Mouse (Mus musculus): ENCODE measurements around the gene Scn2a. TPM values are rescaled to one million over a fixed set of nuclear protein-coding genes. Genes with fewer than 3 reads are reported as not detected.

Scn2a gene
- polyA plus RNA-seq, 1 experiment from 2014 or later: 4.5 TPM

Other genes starting within 250 kb of the Scn2a start
- gene Scn3a, start 53.1 kb upstream of the Scn2a start, polyA plus RNA-seq (2015; fragmentation: Nextera tagmentation; extraction: Ambion mirVana): 2.2 TPM in 2 replicates
- 4.4 and 5.0 TPM in 2 replicates for gene Csrnp3, start 225.0 kb downstream of the Scn2a start, polyA plus RNA-seq (2015; fragmentation: Nextera tagmentation; extraction: Ambion mirVana)

All from embryonic facial prominence, embryonic 13.5 days (tissue).